Comparison of ENCODE assay signal across 15 mouse cellular contexts in genomic region chr4:47698926-47699325, GRCm38 (mm10).
DNase-seq lines count a peak whose midpoint lies in the region; ATAC-seq and TF ChIP-seq lines count a peak whose summit lies in the region.
"Had no signal": no experiment of that assay in that cellular context is flagged by ENCODE, and none has a peak within 500 bp of the region (broad histone marks: within the 10 kb centered on the region; RNA-seq: fewer than 3 reads in every experiment).

No protein-coding gene starts in this region.

- H3K4me2 ChIP-seq in hindbrain, embryonic 13.5 days, result no peak overlapping the region
- no peak overlapping the region for H3K4me2 ChIP-seq in hindbrain, embryonic 11.5 days (replicated peaks; ENCODE audit: low read depth, low read length)
- H3K4me2 ChIP-seq in forebrain, postnatal 0 days (ENCODE audit: low read depth), result no peak overlapping the region
- H3K4me2 ChIP-seq: liver, embryonic 11.5 days had no signal

- no peak for DNase-seq in hindbrain, embryonic 11.5 days (ENCODE audit: low spot score)
- DNase-seq in MN1 (ENCODE audit: low spot score), result peak; percentile 51
- DNase-seq in cerebellum, postnatal 14 days, result peak; percentile 53 to 67
- DNase-seq in forebrain, postnatal 0 days, result no peak
- DNase-seq in frontal cortex, postnatal 25 days (ENCODE audit: low spot score in 2 of 2), result no peak
- no peak for DNase-seq in thymus, postnatal 14 days
- DNase-seq: embryo, embryonic 11 days; kidney, postnatal 25 days; thymus, postnatal 4 days had no signal

- H3K36me3 ChIP-seq in hindbrain, embryonic 13.5 days, result no peaks in the 10 kb centered on the region
- H3K36me3 ChIP-seq in hindbrain, embryonic 11.5 days (ENCODE audit: control insufficient read depth, insufficient read depth, low read length), result no peaks in the 10 kb centered on the region
- H3K36me3 ChIP-seq in forebrain, postnatal 0 days (ENCODE audit: insufficient read depth), result no peaks in the 10 kb centered on the region
- H3K36me3 ChIP-seq: G1E had no signal

- H3K4me1 ChIP-seq in hindbrain, embryonic 13.5 days (replicated peaks), result peaks cover 11% of the 10 kb centered on the region; the same call in 1 of the 2 replicates
- H3K4me1 ChIP-seq in hindbrain, embryonic 11.5 days (replicated peaks; ENCODE audit: control insufficient read depth, insufficient read depth, low read length), result no peaks in the 10 kb centered on the region
- peaks cover 5% of the 10 kb centered on the region; the same call in 1 of the 2 replicates for H3K4me1 ChIP-seq in forebrain, postnatal 0 days (ENCODE audit: insufficient read depth)

- no peaks in the 10 kb centered on the region for H3K9me3 ChIP-seq in hindbrain, embryonic 13.5 days
- no peaks in the 10 kb centered on the region for H3K9me3 ChIP-seq in hindbrain, embryonic 11.5 days (ENCODE audit: control insufficient read depth, low read length)
- no peaks in the 10 kb centered on the region for H3K9me3 ChIP-seq in forebrain, postnatal 0 days (ENCODE audit: low read length)
- H3K9me3 ChIP-seq: G1E had no signal

- ATAC-seq in hindbrain, embryonic 13.5 days (ENCODE audit: low FRiP score), result peak; percentile 74
- ATAC-seq in hindbrain, embryonic 11.5 days (ENCODE audit: low FRiP score), result no peak
- peak; percentile 73 for ATAC-seq in forebrain, postnatal 0 days
- ATAC-seq in monocyte, adult 5-6 weeks (replicated peaks; ENCODE audit: insufficient number of reproducible peaks, low FRiP score, low TSS enrichment, poor library complexity, severe bottlenecking), result no peak
- ATAC-seq: intestine, postnatal 0 days had no signal

- WGBS in hindbrain, embryonic 13.5 days, result 33% methylated on average over 4 of the region's 4 CpGs
- 63% methylated on average over 4 of the region's 4 CpGs for WGBS in hindbrain, embryonic 11.5 days
- WGBS in forebrain, postnatal 0 days, result 10% methylated on average over 4 of the region's 4 CpGs

- H3K27ac ChIP-seq in hindbrain, embryonic 13.5 days, result peak overlapping the region; percentile 74
- H3K27ac ChIP-seq in hindbrain, embryonic 11.5 days (ENCODE audit: low read depth, low read length), result no peak overlapping the region
- H3K27ac ChIP-seq in forebrain, postnatal 0 days (ENCODE audit: low read depth, low read length), result peak overlapping the region; percentile 51; the same call in 1 of the 2 replicates
- H3K27ac ChIP-seq: left cerebral cortex, adult 2 months had no signal

- H3K4me3 ChIP-seq in hindbrain, embryonic 13.5 days, result no peak overlapping the region
- H3K4me3 ChIP-seq in hindbrain, embryonic 11.5 days (ENCODE audit: low read depth, low read length), result no peak overlapping the region
- H3K4me3 ChIP-seq in forebrain, postnatal 0 days (ENCODE audit: low read depth, low read length), result no peak overlapping the region
- H3K4me3 ChIP-seq: left cerebral cortex, adult 2 months had no signal

- no peak overlapping the region for H3K9ac ChIP-seq in hindbrain, embryonic 13.5 days
- no peak overlapping the region for H3K9ac ChIP-seq in hindbrain, embryonic 11.5 days (ENCODE audit: low read depth, low read length)
- no peak overlapping the region for H3K9ac ChIP-seq in forebrain, postnatal 0 days

- H3K27me3 ChIP-seq in hindbrain, embryonic 13.5 days, result no peaks in the 10 kb centered on the region
- H3K27me3 ChIP-seq in hindbrain, embryonic 11.5 days (ENCODE audit: control insufficient read depth, insufficient read depth, low read length), result no peaks in the 10 kb centered on the region
- H3K27me3 ChIP-seq in forebrain, postnatal 0 days (ENCODE audit: insufficient read depth, low read length), result no peaks in the 10 kb centered on the region

- TF ChIP-seq CTCF in forebrain, postnatal 0 days (IDR thresholded peaks at IDR 0.05; ENCODE audit: low read depth), result no peak

Comparison
In these comparisons a context has a peak if more than half of its experiments do, and no peak if none do; other contexts are left out.
1. ATAC-seq: peak in hindbrain, embryonic 13.5 days (single experiment) and forebrain, postnatal 0 days (single experiment); none in hindbrain, embryonic 11.5 days (single experiment) and monocyte, adult 5-6 weeks (single experiment).
2. DNase-seq: peak in MN1 (single experiment) and cerebellum, postnatal 14 days (2 of 2); none in hindbrain, embryonic 11.5 days (single experiment), forebrain, postnatal 0 days (single experiment), frontal cortex, postnatal 25 days (0 of 2) and thymus, postnatal 14 days (single experiment).